In the genomic region with DNA sequence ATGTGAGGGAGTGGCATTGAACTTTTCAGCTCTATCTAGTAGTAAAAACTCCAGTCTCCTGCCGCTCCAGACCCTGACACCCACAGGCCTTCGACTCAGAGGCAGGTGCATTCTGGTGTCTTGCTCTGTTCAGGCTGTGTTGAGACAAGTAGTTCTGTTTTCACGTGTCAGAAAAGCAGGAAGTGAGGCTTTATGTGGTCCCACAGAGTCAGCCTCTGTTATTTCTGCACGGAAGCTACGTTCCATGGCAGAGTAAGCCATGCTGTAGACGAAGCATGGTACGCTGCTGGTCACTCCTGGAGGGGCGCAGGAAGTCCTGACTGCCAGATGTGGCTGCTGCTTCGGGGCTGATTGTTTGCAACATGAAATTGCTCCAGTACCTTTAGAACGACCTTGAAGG, we compare ENCODE assay signal across 16 mouse cellular contexts.
DNase-seq lines count a peak whose midpoint lies in the region; ATAC-seq and TF ChIP-seq lines count a peak whose summit lies in the region.
"Had no signal": no experiment of that assay in that cellular context is flagged by ENCODE, and none has a peak within 500 bp of the region (broad histone marks: within the 10 kb centered on the region; RNA-seq: fewer than 3 reads in every experiment).

No protein-coding gene starts in this region.

- no peaks in the 10 kb centered on the region for H3K4me1 ChIP-seq in midbrain, embryonic 11.5 days (ENCODE audit: control insufficient read depth, insufficient read depth, low read length)
- no peaks in the 10 kb centered on the region for H3K4me1 ChIP-seq in midbrain, postnatal 0 days (ENCODE audit: insufficient read depth, low read length)
- H3K4me1 ChIP-seq in spleen, adult 2 months (ENCODE audit: control insufficient read depth, insufficient read depth, insufficient read length), result peaks cover 19% of the 10 kb centered on the region; the same call in 1 of the 2 replicates
- H3K4me1 ChIP-seq in midbrain, embryonic 14.5 days (ENCODE audit: control insufficient read depth, insufficient read depth, low read length), result no peaks in the 10 kb centered on the region
- no peaks in the 10 kb centered on the region for H3K4me1 ChIP-seq in midbrain, embryonic 16.5 days (ENCODE audit: control insufficient read depth, insufficient read depth, low read length)
- H3K4me1 ChIP-seq: limb, embryonic 15.5 days; midbrain, embryonic 13.5 days had no signal

- no peak for TF ChIP-seq CTCF in midbrain, postnatal 0 days (IDR thresholded peaks at IDR 0.05)
- no peak for TF ChIP-seq CTCF in spleen, adult 2 months (IDR thresholded peaks at IDR 0.05; ENCODE audit: extremely low read depth, insufficient read depth, insufficient read length, insufficient replicate concordance)

- 0 out of 2 replicates have a peak, but pooled peaks have one; percentile 3 for TF ChIP-seq POLR2A in spleen, adult 2 months (IDR thresholded peaks at IDR 0.05; ENCODE audit: low read depth, low read length)

- WGBS in midbrain, embryonic 11.5 days, result 92% methylated on average over 10 of the region's 10 CpGs
- 86% methylated on average over 10 of the region's 10 CpGs for WGBS in midbrain, postnatal 0 days
- WGBS in spleen, adult 2 months, result 7% methylated on average over 10 of the region's 10 CpGs
- WGBS in midbrain, embryonic 14.5 days, result 92% methylated on average over 10 of the region's 10 CpGs
- 87% methylated on average over 10 of the region's 10 CpGs for WGBS in midbrain, embryonic 16.5 days

- no peak overlapping the region for H3K4me3 ChIP-seq in midbrain, embryonic 11.5 days (ENCODE audit: low read depth, low read length)
- H3K4me3 ChIP-seq in midbrain, postnatal 0 days (ENCODE audit: low read depth, low read length), result no peak overlapping the region
- no peak overlapping the region for H3K4me3 ChIP-seq in spleen, adult 2 months (ENCODE audit: extremely low read depth, insufficient read depth, insufficient read length)
- H3K4me3 ChIP-seq in midbrain, embryonic 14.5 days (replicated peaks; ENCODE audit: low read depth, low read length), result no peak overlapping the region
- no peak overlapping the region for H3K4me3 ChIP-seq in midbrain, embryonic 16.5 days (ENCODE audit: low read depth, low read length)
- H3K4me3 ChIP-seq: erythroblast, embryonic 14.5 days; limb, embryonic 15.5 days; midbrain, embryonic 13.5 days had no signal

- H3K4me2 ChIP-seq in midbrain, embryonic 11.5 days, result no peak overlapping the region
- no peak overlapping the region for H3K4me2 ChIP-seq in midbrain, postnatal 0 days (ENCODE audit: low read depth, low read length, poor library complexity, severe bottlenecking)
- no peak overlapping the region for H3K4me2 ChIP-seq in midbrain, embryonic 14.5 days (ENCODE audit: low read length)
- H3K4me2 ChIP-seq in midbrain, embryonic 16.5 days (ENCODE audit: low read length), result no peak overlapping the region
- H3K4me2 ChIP-seq: heart, embryonic 11.5 days; limb, embryonic 15.5 days; lung, embryonic 14.5 days; midbrain, embryonic 13.5 days had no signal

- no peaks in the 10 kb centered on the region for H3K9me3 ChIP-seq in midbrain, embryonic 11.5 days (ENCODE audit: control insufficient read depth, low read length)
- H3K9me3 ChIP-seq in midbrain, postnatal 0 days (ENCODE audit: low read length), result no peaks in the 10 kb centered on the region
- no peaks in the 10 kb centered on the region for H3K9me3 ChIP-seq in midbrain, embryonic 14.5 days (ENCODE audit: control insufficient read depth, low read length)
- H3K9me3 ChIP-seq in midbrain, embryonic 16.5 days (replicated peaks; ENCODE audit: control insufficient read depth, low read length, poor library complexity, severe bottlenecking), result peaks cover 2% of the 10 kb centered on the region; the same call in 1 of the 2 replicates
- H3K9me3 ChIP-seq: limb, embryonic 15.5 days; midbrain, embryonic 13.5 days had no signal

- H3K27me3 ChIP-seq in midbrain, embryonic 11.5 days (ENCODE audit: control insufficient read depth, insufficient read depth, low read length), result no peaks in the 10 kb centered on the region
- H3K27me3 ChIP-seq in midbrain, postnatal 0 days (ENCODE audit: insufficient read depth, low read length), result no peaks in the 10 kb centered on the region
- no peaks in the 10 kb centered on the region for H3K27me3 ChIP-seq in spleen, adult 2 months (ENCODE audit: control insufficient read depth, insufficient read depth, low read length)
- no peaks in the 10 kb centered on the region for H3K27me3 ChIP-seq in midbrain, embryonic 14.5 days (ENCODE audit: control insufficient read depth, insufficient read depth, low read length)
- H3K27me3 ChIP-seq in midbrain, embryonic 16.5 days (ENCODE audit: control insufficient read depth, insufficient read depth, low read depth, low read length), result no peaks in the 10 kb centered on the region
- H3K27me3 ChIP-seq: limb, embryonic 15.5 days; midbrain, embryonic 13.5 days had no signal

- H3K36me3 ChIP-seq in midbrain, embryonic 11.5 days (ENCODE audit: control insufficient read depth, insufficient read depth, low read length), result no peaks in the 10 kb centered on the region
- H3K36me3 ChIP-seq in midbrain, postnatal 0 days (ENCODE audit: insufficient read depth, low read length), result no peaks in the 10 kb centered on the region
- H3K36me3 ChIP-seq in spleen, adult 2 months (ENCODE audit: control insufficient read depth, insufficient read depth, low read length), result no peaks in the 10 kb centered on the region
- no peaks in the 10 kb centered on the region for H3K36me3 ChIP-seq in midbrain, embryonic 14.5 days (ENCODE audit: control insufficient read depth, insufficient read depth, low read length)
- no peaks in the 10 kb centered on the region for H3K36me3 ChIP-seq in midbrain, embryonic 16.5 days (ENCODE audit: control insufficient read depth, insufficient read depth, low read length)
- H3K36me3 ChIP-seq: limb, embryonic 15.5 days; midbrain, embryonic 13.5 days had no signal

- no peak overlapping the region for H3K9ac ChIP-seq in midbrain, embryonic 11.5 days (ENCODE audit: low read length)
- H3K9ac ChIP-seq in midbrain, postnatal 0 days (replicated peaks; ENCODE audit: low read length, poor library complexity, severe bottlenecking), result no peak overlapping the region
- no peak overlapping the region for H3K9ac ChIP-seq in midbrain, embryonic 14.5 days (replicated peaks; ENCODE audit: low read length)
- H3K9ac ChIP-seq in midbrain, embryonic 16.5 days (ENCODE audit: low read depth, low read length), result no peak overlapping the region
- H3K9ac ChIP-seq: limb, embryonic 15.5 days; lung, embryonic 14.5 days; midbrain, embryonic 13.5 days had no signal

- DNase-seq in midbrain, embryonic 11.5 days (ENCODE audit: low spot score, missing footprints), result peak; percentile 69
- DNase-seq in midbrain, postnatal 0 days (ENCODE audit: low spot score), result no peak
- DNase-seq in spleen, adult 2 months (ENCODE audit: low read depth in 1 of 2, low spot score in 2 of 2), result peak; percentile 53 to 65
- DNase-seq in right cerebral cortex, postnatal 10 days (ENCODE audit: low spot score in 2 of 2), result no peak
- no peak for DNase-seq in urinary bladder, postnatal 36 days (ENCODE audit: low spot score in 2 of 2)
- no peak for DNase-seq in midbrain, embryonic 14.5 days
- DNase-seq: adrenal gland, adult 8-10 months; kidney, adult 18-20 months; lung, embryonic 14.5 days; right cerebral cortex, postnatal 25 days had no signal

- ATAC-seq in midbrain, embryonic 11.5 days (ENCODE audit: low FRiP score), result no peak
- no peak for ATAC-seq in midbrain, postnatal 0 days (ENCODE audit: low FRiP score)
- ATAC-seq in inflammation-experienced regulatory T-cells, adult 6 months, result peak; percentile 64
- ATAC-seq in midbrain, embryonic 14.5 days (ENCODE audit: low FRiP score, low TSS enrichment), result no peak
- ATAC-seq in midbrain, embryonic 16.5 days, result no peak
- ATAC-seq: midbrain, embryonic 13.5 days had no signal

- H3K27ac ChIP-seq in midbrain, embryonic 11.5 days (ENCODE audit: low read depth, low read length), result no peak overlapping the region
- H3K27ac ChIP-seq in midbrain, postnatal 0 days (ENCODE audit: low read depth, low read length), result no peak overlapping the region
- H3K27ac ChIP-seq in spleen, adult 2 months (ENCODE audit: insufficient read depth, low read length), result peak overlapping the region; percentile 60
- no peak overlapping the region for H3K27ac ChIP-seq in midbrain, embryonic 14.5 days (replicated peaks; ENCODE audit: low read depth, low read length)
- H3K27ac ChIP-seq in midbrain, embryonic 16.5 days (ENCODE audit: low read length), result no peak overlapping the region
- H3K27ac ChIP-seq: limb, embryonic 15.5 days; midbrain, embryonic 13.5 days had no signal

Comparison
In these comparisons a context has a peak if more than half of its experiments do, and no peak if none do; other contexts are left out.
1. DNase-seq: peak in midbrain, embryonic 11.5 days (single experiment) and spleen, adult 2 months (2 of 2); none in midbrain, postnatal 0 days (single experiment), right cerebral cortex, postnatal 10 days (0 of 2), urinary bladder, postnatal 36 days (0 of 2) and midbrain, embryonic 14.5 days (single experiment).